Mouse (Mus musculus): ENCODE data around the gene Gm21149.
"Not testable (repeated sequence)": the region's sequence is repeated elsewhere in the genome, so short reads cannot be mapped to it uniquely, and the experiment has no call there.

The Gm21149 gene

GRCm38 (mm10) chr5:15476423-15476822 lies at the start of gene Gm21149:
Gene Gm21149 (minus strand): TSS chr5:15476523.
- POLR2A ChIA-PET = not testable (repeated sequence)

DNA sequence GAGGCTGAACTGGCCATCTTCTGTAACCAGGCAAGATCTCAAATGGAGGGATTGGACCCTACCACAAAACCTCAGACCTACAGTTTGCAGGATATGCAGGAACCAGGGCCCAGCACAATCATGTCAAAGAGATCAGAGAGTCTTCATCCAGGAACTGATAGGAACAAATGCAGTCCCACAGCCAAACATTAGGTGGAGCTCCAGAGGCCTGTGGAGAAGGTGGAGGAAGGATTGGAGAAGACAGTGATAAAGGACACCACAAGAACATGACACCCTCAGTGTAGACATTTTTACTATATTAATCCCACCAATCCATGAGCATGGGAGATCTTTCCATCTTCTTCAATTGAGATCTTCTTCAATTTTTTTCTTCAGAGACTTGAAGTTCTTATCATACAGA lies 46.1 kb upstream of the Gm21149 start:
- CTCF ChIA-PET, POLR2A ChIA-PET: not testable (repeated sequence)

More at GRCm38 (mm10) chr5:15476423-15476822, at the start of gene Gm21149:
- CTCF ChIA-PET = interaction anchor here in 1 of 4 experiments (0.5 kb wide), 1 partner anchor 112 kb away, joined by 3 read pairs; no protein-coding TSS in a partner anchor

- POLR2A ChIA-PET, CTCF ChIA-PET: not testable (repeated sequence)
These were observed 45.7 kb upstream of the Gm21149 start for GRCm38 (mm10) chr5:15522028-15522427.

GRCm38 (mm10) chr5:15520418-15520817 lies 44.1 kb upstream of the Gm21149 start:
- POLR2A ChIA-PET, CTCF ChIA-PET: not testable (repeated sequence)

DNA sequence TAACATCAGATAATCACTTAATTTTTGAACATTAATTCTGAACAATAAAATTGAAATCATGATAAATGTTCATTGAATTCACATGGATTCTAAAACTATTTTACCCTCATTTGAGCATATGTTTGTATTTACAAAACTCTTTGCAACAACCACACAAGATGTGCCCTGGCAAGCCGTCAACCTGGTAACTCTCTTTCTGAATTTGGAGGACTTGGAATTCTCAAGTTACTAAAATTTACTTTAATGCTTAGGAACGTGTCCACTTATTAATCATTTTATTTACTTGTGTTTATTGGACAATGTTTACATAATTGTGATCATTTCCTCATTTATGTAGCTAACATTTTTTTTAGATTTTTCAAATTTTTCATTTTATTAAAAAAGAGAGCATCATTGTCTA lies 40.8 kb upstream of the Gm21149 start:
- CTCF ChIA-PET, POLR2A ChIA-PET: not testable (repeated sequence)

- CTCF ChIA-PET, POLR2A ChIA-PET: not testable (repeated sequence)
These were observed 35.9 kb upstream of the Gm21149 start for GRCm38 (mm10) chr5:15512236-15512635.

DNA sequence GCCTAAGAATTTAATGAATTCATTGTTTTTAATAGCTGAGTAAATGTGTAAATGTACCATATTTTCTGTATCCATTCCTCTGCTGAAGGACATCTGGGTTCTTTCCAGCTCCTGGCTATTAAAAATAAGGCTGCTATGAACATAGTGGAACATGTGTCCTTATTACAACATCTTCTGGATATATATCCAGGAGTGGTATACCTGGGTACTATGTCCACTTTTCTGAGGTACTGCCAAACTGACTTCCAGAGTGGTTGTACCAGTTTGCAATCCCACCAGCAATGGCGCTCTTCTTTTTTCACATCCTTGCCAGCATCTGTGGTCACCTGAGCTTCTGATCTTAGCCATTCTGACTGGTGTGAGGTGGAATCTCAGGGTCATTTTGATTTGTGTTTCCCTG lies 33.6 kb upstream of the Gm21149 start:
- CTCF ChIA-PET, POLR2A ChIA-PET: not testable (repeated sequence)

DNA sequence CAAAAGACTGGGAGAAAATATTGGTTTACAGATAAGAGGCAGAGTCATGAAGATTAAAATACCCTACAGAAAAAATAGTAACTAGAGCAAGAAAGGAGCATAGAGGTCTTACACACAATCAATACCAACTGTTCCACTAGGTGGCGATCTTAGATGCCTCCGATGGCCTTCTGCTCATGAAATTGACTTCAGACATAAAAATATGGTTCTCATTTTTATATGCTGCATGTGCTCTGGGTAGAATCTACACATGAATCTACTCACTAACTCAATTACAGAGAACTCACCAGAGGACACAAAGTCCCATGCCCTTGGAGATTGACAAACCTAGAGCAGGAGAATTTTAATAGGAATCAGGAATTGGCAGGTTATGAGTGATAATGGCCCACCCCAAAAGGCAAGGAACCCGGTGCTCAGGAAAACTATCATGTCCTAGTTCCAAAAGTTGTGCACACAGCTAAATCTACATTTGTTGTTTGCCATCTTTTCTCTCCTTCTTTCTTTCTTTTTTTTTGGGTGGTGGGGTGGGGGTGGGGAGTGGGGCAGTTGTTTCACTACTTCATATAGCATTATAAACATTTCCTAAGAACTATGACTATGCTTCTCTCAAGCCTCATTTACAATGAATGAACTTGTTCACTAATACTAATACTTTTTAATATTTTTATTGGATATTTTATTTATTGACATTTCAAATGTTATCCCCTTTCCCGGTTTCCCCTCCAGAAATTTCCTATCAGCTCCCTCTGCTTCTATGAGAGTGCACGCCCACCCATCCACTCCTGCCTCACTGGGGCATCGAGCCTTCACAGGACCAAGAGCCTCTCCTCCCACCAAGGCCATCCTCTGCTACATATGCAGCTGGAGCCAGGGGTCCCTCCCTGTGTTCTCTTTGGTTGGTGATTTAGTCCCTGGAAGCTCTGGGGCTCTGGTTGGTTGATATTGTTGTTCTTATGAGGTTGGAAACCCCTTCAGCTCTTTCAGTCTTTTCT lies 32.4 kb upstream of the Gm21149 start:
- CTCF ChIA-PET, POLR2A ChIA-PET: not testable (repeated sequence)

DNA sequence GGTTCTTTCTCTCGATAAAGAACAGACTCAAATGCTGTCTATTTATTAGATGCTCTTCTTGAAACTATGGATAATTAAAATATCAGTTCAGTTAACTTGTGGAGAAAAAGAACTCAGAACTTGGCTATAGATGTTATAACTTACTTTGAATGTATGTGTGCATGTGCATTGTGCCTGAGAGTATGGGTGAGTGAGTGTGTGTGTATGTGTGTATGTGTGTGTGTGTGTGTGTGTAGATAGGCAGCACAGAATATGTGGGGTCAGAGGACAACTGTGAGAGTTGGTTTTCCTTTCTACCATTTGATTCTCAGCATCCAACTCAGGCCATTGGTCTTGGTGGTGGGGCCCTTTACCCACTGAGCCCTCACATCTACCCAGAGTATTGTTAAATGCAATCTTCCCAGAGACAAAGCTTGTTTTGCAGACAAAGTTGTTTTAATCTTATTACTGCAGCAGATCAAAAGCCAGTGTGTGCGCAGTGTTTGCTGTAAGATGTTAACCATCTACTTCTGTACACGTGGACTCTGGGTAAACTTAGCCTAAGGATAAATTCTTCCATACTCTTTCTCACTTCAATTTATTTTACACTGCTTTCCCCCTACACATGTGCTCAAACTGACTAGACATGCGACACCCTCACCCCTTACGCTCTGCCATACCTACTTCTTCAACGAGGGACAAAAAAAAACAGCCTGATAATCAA lies 31.6 kb upstream of the Gm21149 start:
- POLR2A ChIA-PET = not testable (repeated sequence)

GRCm38 (mm10) chr5:15507309-15507619 lies 30.9 kb upstream of the Gm21149 start:
- POLR2A ChIA-PET = no interaction called here
- CTCF ChIA-PET = no interaction called here

More for the DNA sequence above, 31.6 kb upstream of the Gm21149 start:
- CTCF ChIA-PET = interaction anchor here in 1 of 4 experiments (0.6 kb wide), 2 partner anchors 50 to 556 kb away, joined by 3 to 4 read pairs; no protein-coding TSS in a partner anchor

DNA sequence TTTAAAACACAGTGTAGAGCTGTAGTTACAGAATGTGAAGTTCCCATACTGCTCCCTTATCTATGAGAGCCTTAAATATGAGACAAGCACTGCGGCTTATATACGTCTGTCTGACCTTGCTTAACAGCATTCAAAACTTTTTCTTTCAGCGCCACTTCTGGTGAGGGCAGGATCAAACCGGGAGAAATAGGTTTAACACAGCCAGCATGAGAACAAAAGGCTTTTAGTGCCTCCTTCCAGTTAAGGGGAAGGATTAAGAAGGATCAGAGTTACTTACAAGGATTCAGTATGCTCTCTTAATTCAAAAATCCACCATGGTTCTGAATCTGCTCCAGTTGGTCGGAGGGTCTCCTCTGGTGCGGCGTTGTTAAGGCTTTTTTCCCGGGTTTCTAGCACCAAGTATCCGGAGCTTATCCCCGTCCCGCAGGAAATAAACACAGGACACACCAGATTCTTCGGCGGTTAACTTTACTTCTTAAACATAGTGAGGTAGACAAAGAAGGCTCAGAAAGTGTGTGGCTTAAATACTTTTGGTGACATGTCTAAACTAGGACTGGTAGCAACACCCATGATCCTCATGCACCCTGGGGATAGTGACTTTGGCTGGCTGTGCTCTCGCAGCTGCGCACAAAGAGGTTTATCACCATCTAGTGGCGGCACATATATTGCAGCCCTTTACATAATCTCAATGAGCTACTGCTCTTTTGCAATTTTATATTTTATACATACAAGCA lies 30.4 kb upstream of the Gm21149 start:
- CTCF ChIA-PET = no interaction called here
- POLR2A ChIA-PET = no interaction called here

- CTCF ChIA-PET, POLR2A ChIA-PET: not testable (repeated sequence)
These were observed 22.6 kb upstream of the Gm21149 start for GRCm38 (mm10) chr5:15498774-15499400.

GRCm38 (mm10) chr5:15498350-15498749 lies 22.0 kb upstream of the Gm21149 start:
- POLR2A ChIA-PET, CTCF ChIA-PET: not testable (repeated sequence)

GRCm38 (mm10) chr5:15490934-15491333 lies 14.6 kb upstream of the Gm21149 start:
- CTCF ChIA-PET = not testable (repeated sequence)

GRCm38 (mm10) chr5:15488743-15489142 lies 12.4 kb upstream of the Gm21149 start:
- POLR2A ChIA-PET = no interaction called here

More at GRCm38 (mm10) chr5:15490934-15491333, 14.6 kb upstream of the Gm21149 start:
- POLR2A ChIA-PET = not testable (repeated sequence)

GRCm38 (mm10) chr5:15484616-15485015 lies 8.3 kb upstream of the Gm21149 start:
- POLR2A ChIA-PET = not testable (repeated sequence)

More at GRCm38 (mm10) chr5:15488743-15489142, 12.4 kb upstream of the Gm21149 start:
- CTCF ChIA-PET = interaction anchor here in 1 of 4 experiments (0.6 kb wide), 1 partner anchor 157 kb away, joined by 3 read pairs; no protein-coding TSS in a partner anchor

DNA sequence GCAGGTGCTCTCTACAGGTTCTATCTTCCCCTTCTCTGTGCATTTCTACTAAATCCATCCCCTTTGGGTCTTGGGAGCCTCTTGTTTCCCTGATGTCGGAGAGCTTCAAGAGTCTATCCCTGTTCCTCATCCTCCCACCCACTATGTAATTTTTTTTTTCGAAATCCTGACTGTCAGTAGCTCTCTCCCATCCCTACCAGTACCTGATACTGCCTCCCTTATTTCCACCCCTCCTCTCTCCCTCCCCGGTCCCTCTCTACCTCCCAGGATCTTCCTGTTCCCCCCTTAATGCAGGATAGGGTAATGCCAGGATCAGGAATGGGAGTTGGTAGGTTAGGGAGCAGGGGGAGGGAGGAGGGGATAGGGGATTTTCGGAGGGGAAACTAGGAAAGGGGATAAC lies 7.3 kb upstream of the Gm21149 start:
- POLR2A ChIA-PET, CTCF ChIA-PET: not testable (repeated sequence)

More at GRCm38 (mm10) chr5:15484616-15485015, 8.3 kb upstream of the Gm21149 start:
- CTCF ChIA-PET = not testable (repeated sequence)

DNA sequence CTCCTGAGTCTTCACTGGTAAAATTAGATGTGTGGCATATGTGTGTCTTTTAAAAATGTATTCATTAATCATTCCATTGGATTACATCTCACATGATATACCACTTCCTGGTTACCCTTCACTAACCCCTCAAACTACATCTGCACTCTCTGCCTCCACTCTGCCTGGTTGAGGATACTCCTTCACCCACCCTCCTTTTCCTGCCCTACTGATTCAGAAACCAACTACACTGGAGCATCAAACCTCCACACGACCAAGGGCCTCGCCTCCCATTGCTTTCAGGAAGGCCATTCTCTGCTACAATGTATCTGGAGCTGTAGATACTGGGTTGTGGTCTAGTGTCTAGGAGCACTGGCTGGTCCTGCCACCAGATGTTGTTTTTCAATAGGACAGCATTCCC lies 6.5 kb upstream of the Gm21149 start:
- POLR2A ChIA-PET, CTCF ChIA-PET: not testable (repeated sequence)

DNA sequence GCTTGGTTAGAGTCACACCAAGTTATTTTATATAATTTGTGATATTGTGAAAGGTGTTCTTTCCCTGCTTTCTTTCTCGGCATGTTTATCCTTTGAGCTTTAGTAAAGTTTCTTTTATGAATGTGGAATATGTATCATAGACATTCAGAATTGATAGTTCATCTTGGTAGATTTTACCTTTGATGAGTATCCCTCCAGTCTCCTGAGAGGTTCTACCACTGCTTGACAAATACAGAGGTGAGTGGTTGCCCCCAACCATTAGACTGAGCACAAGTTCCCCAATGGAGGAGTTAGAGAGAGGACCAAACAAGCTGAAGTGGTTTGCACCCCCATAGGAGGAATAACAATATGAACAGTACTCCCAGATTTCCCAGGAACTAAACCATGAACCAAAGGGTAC lies 6.2 kb downstream of the Gm21149 start:
- CTCF ChIA-PET, POLR2A ChIA-PET: not testable (repeated sequence)

DNA sequence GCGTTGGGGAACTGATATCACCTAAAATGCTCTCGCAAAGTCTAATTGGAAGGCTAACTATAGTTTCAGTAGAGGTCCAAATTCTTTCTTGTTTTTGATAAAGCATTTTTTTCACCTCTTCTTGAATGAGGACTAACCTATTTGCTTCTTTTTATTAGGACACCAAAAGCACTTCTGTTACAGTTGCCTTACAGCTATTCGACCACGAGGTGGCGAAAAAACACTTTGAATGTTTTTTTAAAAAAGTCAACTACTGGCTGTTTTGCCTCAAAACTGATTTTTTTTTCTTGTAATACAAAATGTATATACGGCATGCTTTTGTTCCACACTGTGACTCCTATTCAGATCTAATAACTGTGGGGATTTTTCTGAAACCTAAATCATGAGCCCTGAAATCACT lies 8.6 kb downstream of the Gm21149 start:
- CTCF ChIA-PET, POLR2A ChIA-PET: not testable (repeated sequence)
